Mouse (Mus musculus) stomach, postnatal 0 days (tissue): ENCODE measurements around the gene Syn2.

Source experiments
- CTCF ChIP-seq: IDR thresholded peaks from 2 replicates; pipeline ENCODE4 v1.5.1; 2016; ENCODE audit warnings: antibody characterized with exemption, low read depth, mild to moderate bottlenecking, moderate library complexity
- EP300 ChIP-seq: optimal IDR thresholded peaks from 2 replicates; pipeline ENCODE3; 2016; ENCODE audit warnings: antibody characterized with exemption

DNA sequence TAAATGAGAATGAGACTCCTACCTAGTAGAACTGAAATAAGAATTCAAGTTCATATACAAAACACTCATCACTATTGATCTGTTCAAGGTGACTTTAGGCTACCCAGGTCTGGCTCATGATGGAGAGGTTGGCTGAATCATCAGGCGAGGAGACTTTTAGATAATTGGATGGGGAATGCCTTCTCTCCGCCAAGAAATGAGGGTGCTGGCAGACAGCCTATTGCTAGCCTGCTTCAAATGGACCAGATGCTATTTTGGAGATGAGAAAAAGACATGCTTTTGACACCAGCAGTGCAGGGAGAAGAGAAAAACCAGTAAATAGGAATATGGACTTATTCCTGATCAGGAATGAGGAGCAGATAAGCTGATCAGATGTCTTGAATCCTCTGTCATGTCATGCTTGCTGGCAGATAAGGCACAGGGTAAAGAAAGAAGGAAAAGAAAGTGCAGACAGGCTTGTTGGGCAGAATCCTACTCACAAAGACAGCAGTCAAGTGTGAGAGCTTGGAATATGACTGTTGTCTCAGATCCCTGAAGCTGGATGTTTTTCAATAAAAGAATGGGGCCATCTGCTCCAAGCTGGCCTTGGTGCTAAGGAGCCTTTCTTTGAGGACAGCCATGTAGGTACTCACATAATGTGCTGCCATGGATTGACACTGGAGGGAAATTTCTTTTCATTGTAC, 9.9 kb upstream of the Syn2 start:
- no peak for TF ChIP-seq CTCF
- no peak for TF ChIP-seq EP300
